Mouse (Mus musculus) brain, adult 2 months (tissue): Measurements from ENCODE around the gene Plppr2.

ENCODE experiments used
- DNase-seq: peaks from one replicate; pipeline ENCODE4 v3.0.0; 2011; ENCODE audit warnings: low read depth, low spot score

Plppr2 gene

GRCm38 (mm10) chr9:21961366-21961980, 24.6 kb downstream of the Plppr2 start:
- DNase-seq: peak; percentile 41

GRCm38 (mm10) chr9:21962010-21962409, 25.2 kb downstream of the Plppr2 start:
- no peak for DNase-seq

GRCm38 (mm10) chr9:21962416-21963059, 25.7 kb downstream of the Plppr2 start:
- peak; percentile 86 for DNase-seq

GRCm38 (mm10) chr9:21963417-21963816, 26.6 kb downstream of the Plppr2 start, which contains the start of gene Epor:
TSS of gene Epor (minus strand) at chr9:21963506.
- DNase-seq: no peak

GRCm38 (mm10) chr9:21968883-21969282, 32.0 kb downstream of the Plppr2 start:
- DNase-seq: no peak

GRCm38 (mm10) chr9:21969304-21969703, 32.5 kb downstream of the Plppr2 start:
- DNase-seq: no peak

GRCm38 (mm10) chr9:21976626-21977175, 39.9 kb downstream of the Plppr2 start:
- DNase-seq: no peak

- no peak for DNase-seq
Measured at GRCm38 (mm10) chr9:21977331-21977730, 40.5 kb downstream of the Plppr2 start.

- DNase-seq: peak; percentile 43
Measured at GRCm38 (mm10) chr9:21977972-21978371, 41.1 kb downstream of the Plppr2 start.

- no peak for DNase-seq
Measured at GRCm38 (mm10) chr9:21978398-21979128, 41.7 kb downstream of the Plppr2 start.

- no peak for DNase-seq
Measured at GRCm38 (mm10) chr9:21983911-21984310, 47.1 kb downstream of the Plppr2 start.

- peak; percentile 31 for DNase-seq
Measured at GRCm38 (mm10) chr9:21987592-21988342, 50.9 kb downstream of the Plppr2 start.

GRCm38 (mm10) chr9:21988421-21989101, 51.7 kb downstream of the Plppr2 start:
- DNase-seq: peak; percentile 60

- DNase-seq: peak; percentile 71
Measured at GRCm38 (mm10) chr9:21989230-21990110, 52.6 kb downstream of the Plppr2 start, which contains the start of gene Rgl3. TSS of gene Rgl3 (minus strand) at chr9:21989446.

- no peak for DNase-seq
Measured at GRCm38 (mm10) chr9:21992227-21992626, 55.4 kb downstream of the Plppr2 start.

GRCm38 (mm10) chr9:21996178-21996867, 59.5 kb downstream of the Plppr2 start:
- no peak for DNase-seq
